Mouse (Mus musculus): Measurements from ENCODE around the gene Dohh. TPM values are rescaled to one million over a fixed set of nuclear protein-coding genes. Genes with fewer than 3 reads are reported as not detected.

The Dohh gene
- polyA plus RNA-seq, 1 experiment from 2014 or later = 61.0 TPM

GRCm38 (mm10) chr10:81395865-81396264 lies 11.6 kb downstream of the Dohh start:
- no peak for ATAC-seq (replicated peaks; ENCODE audit: low FRiP score)
- Histone ChIP-seq H3K36me3 (ENCODE audit: control insufficient read depth, insufficient read depth, low read length) (no peaks in the 10 kb centered on the region), H3K4me2 (ENCODE audit: low read depth, low read length, severe bottlenecking) (no peak overlapping the region), H3K9me3 (ENCODE audit: control insufficient read depth, low read length) (no peaks in the 10 kb centered on the region), H3K4me1 (replicated peaks; ENCODE audit: control insufficient read depth, insufficient read depth, low read length) (peaks cover 4% of the 10 kb centered on the region), H3K9ac (ENCODE audit: low read length) (no peak overlapping the region), H3K27ac (ENCODE audit: low read depth, low read length) (no peak overlapping the region), H3K4me3 (ENCODE audit: low read depth, low read length) (no peak overlapping the region), H3K27me3 (ENCODE audit: control insufficient read depth, insufficient read depth, low read length) (no peaks in the 10 kb centered on the region; the same call in 1 of the 2 replicates)
- 86% methylated on average over 4 of the region's 4 CpGs for WGBS
- DNase-seq (ENCODE audit: low spot score) = no peak

- no peaks in the 10 kb centered on the region; the same call in 1 of the 2 replicates for H3K27me3 ChIP-seq (ENCODE audit: control insufficient read depth, insufficient read depth, low read length)
- H3K4me2 ChIP-seq (ENCODE audit: low read depth, low read length, severe bottlenecking) = no peak overlapping the region
- H3K9ac ChIP-seq (ENCODE audit: low read length) = peak overlapping the region; percentile 17; the same call in 1 of the 2 replicates
- ATAC-seq (replicated peaks; ENCODE audit: low FRiP score) = no peak
- H3K4me3 ChIP-seq (ENCODE audit: low read depth, low read length) = no peak overlapping the region
- H3K27ac ChIP-seq (ENCODE audit: low read depth, low read length) = no peak overlapping the region
- no peaks in the 10 kb centered on the region for H3K36me3 ChIP-seq (ENCODE audit: control insufficient read depth, insufficient read depth, low read length)
- DNase-seq (ENCODE audit: low spot score) = no peak
- no peaks in the 10 kb centered on the region for H3K9me3 ChIP-seq (ENCODE audit: control insufficient read depth, low read length)
- H3K4me1 ChIP-seq (replicated peaks; ENCODE audit: control insufficient read depth, insufficient read depth, low read length) = peaks cover 13% of the 10 kb centered on the region
- whole genome bisulfite sequencing = 60% methylated on average over 5 of the region's 5 CpGs
Measured at GRCm38 (mm10) chr10:81396749-81397148, 12.5 kb downstream of the Dohh start.

GRCm38 (mm10) chr10:81399296-81399695 lies 15.1 kb downstream of the Dohh start:
- no peaks in the 10 kb centered on the region for H3K36me3 ChIP-seq (ENCODE audit: control insufficient read depth, insufficient read depth, low read length)
- no peak overlapping the region; the same call in 1 of the 2 replicates for H3K9ac ChIP-seq (ENCODE audit: low read length)
- DNase-seq (ENCODE audit: low spot score) (no peak), ATAC-seq (replicated peaks; ENCODE audit: low FRiP score) (no peak)
- peaks cover 27% of the 10 kb centered on the region for H3K4me1 ChIP-seq (replicated peaks; ENCODE audit: control insufficient read depth, insufficient read depth, low read length)
- H3K4me3 ChIP-seq (ENCODE audit: low read depth, low read length) = no peak overlapping the region
- H3K27ac ChIP-seq (ENCODE audit: low read depth, low read length) = no peak overlapping the region
- no peaks in the 10 kb centered on the region for H3K9me3 ChIP-seq (ENCODE audit: control insufficient read depth, low read length)
- 0 out of 2 replicates have a peak overlapping the region, but pooled peaks have one; percentile 5 for H3K4me2 ChIP-seq (ENCODE audit: low read depth, low read length, severe bottlenecking)
- peaks cover 3% of the 10 kb centered on the region for H3K27me3 ChIP-seq (ENCODE audit: control insufficient read depth, insufficient read depth, low read length)
- WGBS = 71% methylated on average over 5 of the region's 5 CpGs

GRCm38 (mm10) chr10:81399798-81400308 lies 15.6 kb downstream of the Dohh start:
- Histone ChIP-seq H3K4me2 (ENCODE audit: low read depth, low read length, severe bottlenecking) (no peak overlapping the region), H3K36me3 (ENCODE audit: control insufficient read depth, insufficient read depth, low read length) (no peaks in the 10 kb centered on the region), H3K9me3 (ENCODE audit: control insufficient read depth, low read length) (no peaks in the 10 kb centered on the region), H3K9ac (ENCODE audit: low read length) (no peak overlapping the region), H3K4me1 (replicated peaks; ENCODE audit: control insufficient read depth, insufficient read depth, low read length) (peaks cover 27% of the 10 kb centered on the region), H3K4me3 (ENCODE audit: low read depth, low read length) (no peak overlapping the region), H3K27me3 (ENCODE audit: control insufficient read depth, insufficient read depth, low read length) (peaks cover 8% of the 10 kb centered on the region), H3K27ac (ENCODE audit: low read depth, low read length) (no peak overlapping the region)
- no peak for ATAC-seq (replicated peaks; ENCODE audit: low FRiP score)
- 80% methylated on average over 18 of the region's 18 CpGs for WGBS
- DNase-seq (ENCODE audit: low spot score) = no peak

GRCm38 (mm10) chr10:81400371-81401204 lies 16.4 kb downstream of the Dohh start:
- WGBS = 48% methylated on average over 22 of the region's 22 CpGs
- no peak overlapping the region for H3K4me3 ChIP-seq (ENCODE audit: low read depth, low read length)
- 0 out of 2 replicates have a peak overlapping the region, but pooled peaks have one; percentile 16 for H3K9ac ChIP-seq (ENCODE audit: low read length)
- H3K27me3 ChIP-seq (ENCODE audit: control insufficient read depth, insufficient read depth, low read length) = peaks cover 9% of the 10 kb centered on the region
- DNase-seq (ENCODE audit: low spot score) (no peak), ATAC-seq (replicated peaks; ENCODE audit: low FRiP score) (no peak)
- H3K4me1 ChIP-seq (replicated peaks; ENCODE audit: control insufficient read depth, insufficient read depth, low read length) = peaks cover 27% of the 10 kb centered on the region
- 0 out of 2 replicates have a peak overlapping the region, but pooled peaks have one; percentile 50 for H3K27ac ChIP-seq (ENCODE audit: low read depth, low read length)
- H3K36me3 ChIP-seq (ENCODE audit: control insufficient read depth, insufficient read depth, low read length) = no peaks in the 10 kb centered on the region; the same call in 1 of the 2 replicates
- no peaks in the 10 kb centered on the region for H3K9me3 ChIP-seq (ENCODE audit: control insufficient read depth, low read length)
- no peak overlapping the region for H3K4me2 ChIP-seq (ENCODE audit: low read depth, low read length, severe bottlenecking)

GRCm38 (mm10) chr10:81401205-81401520 lies 16.9 kb downstream of the Dohh start:
- peaks cover 27% of the 10 kb centered on the region for H3K4me1 ChIP-seq (replicated peaks; ENCODE audit: control insufficient read depth, insufficient read depth, low read length)
- H3K4me2 ChIP-seq (ENCODE audit: low read depth, low read length, severe bottlenecking) = no peak overlapping the region

GRCm38 (mm10) chr10:81401521-81402226 lies 17.4 kb downstream of the Dohh start:
- ATAC-seq (replicated peaks; ENCODE audit: low FRiP score) = peak; percentile 85
- Histone ChIP-seq H3K4me2 (ENCODE audit: low read depth, low read length, severe bottlenecking) (peak overlapping the region; percentile 42), H3K9me3 (ENCODE audit: control insufficient read depth, low read length) (no peaks in the 10 kb centered on the region), H3K27ac (ENCODE audit: low read depth, low read length) (peak overlapping the region; percentile 69), H3K9ac (ENCODE audit: low read length) (peak overlapping the region; percentile 54), H3K4me3 (ENCODE audit: low read depth, low read length) (0 out of 2 replicates have a peak overlapping the region, but pooled peaks have one; percentile 9), H3K4me1 (replicated peaks; ENCODE audit: control insufficient read depth, insufficient read depth, low read length) (peaks cover 27% of the 10 kb centered on the region), H3K36me3 (ENCODE audit: control insufficient read depth, insufficient read depth, low read length) (no peaks in the 10 kb centered on the region; the same call in 1 of the 2 replicates), H3K27me3 (ENCODE audit: control insufficient read depth, insufficient read depth, low read length) (peaks cover 15% of the 10 kb centered on the region)
- peak; percentile 88 for DNase-seq (ENCODE audit: low spot score)
- WGBS = 4% methylated on average over 18 of the region's 18 CpGs

More at GRCm38 (mm10) chr10:81401205-81401520, 16.9 kb downstream of the Dohh start:
- H3K9ac ChIP-seq (ENCODE audit: low read length) = no peak overlapping the region
- H3K27ac ChIP-seq (ENCODE audit: low read depth, low read length) = peak overlapping the region; percentile 69
- H3K9me3 ChIP-seq (ENCODE audit: control insufficient read depth, low read length) = no peaks in the 10 kb centered on the region
- H3K27me3 ChIP-seq (ENCODE audit: control insufficient read depth, insufficient read depth, low read length) = peaks cover 10% of the 10 kb centered on the region
- H3K4me3 ChIP-seq (ENCODE audit: low read depth, low read length) = no peak overlapping the region
- ATAC-seq (replicated peaks; ENCODE audit: low FRiP score) (no peak), DNase-seq (ENCODE audit: low spot score) (no peak)
- no peaks in the 10 kb centered on the region; the same call in 1 of the 2 replicates for H3K36me3 ChIP-seq (ENCODE audit: control insufficient read depth, insufficient read depth, low read length)
- WGBS = 30% methylated on average over 10 of the region's 10 CpGs

- Histone ChIP-seq H3K4me3 (ENCODE audit: low read depth, low read length) (0 out of 2 replicates have a peak overlapping the region, but pooled peaks have one; percentile 9), H3K27me3 (ENCODE audit: control insufficient read depth, insufficient read depth, low read length) (peaks cover 21% of the 10 kb centered on the region), H3K9me3 (ENCODE audit: control insufficient read depth, low read length) (no peaks in the 10 kb centered on the region), H3K27ac (ENCODE audit: low read depth, low read length) (peak overlapping the region; percentile 69), H3K4me1 (replicated peaks; ENCODE audit: control insufficient read depth, insufficient read depth, low read length) (peaks cover 27% of the 10 kb centered on the region), H3K4me2 (ENCODE audit: low read depth, low read length, severe bottlenecking) (peak overlapping the region; percentile 42), H3K36me3 (ENCODE audit: control insufficient read depth, insufficient read depth, low read length) (no peaks in the 10 kb centered on the region; the same call in 1 of the 2 replicates), H3K9ac (ENCODE audit: low read length) (peak overlapping the region; percentile 54)
- no peak for ATAC-seq (replicated peaks; ENCODE audit: low FRiP score)
- no peak for DNase-seq (ENCODE audit: low spot score)
- WGBS = 14% methylated on average over 7 of the region's 7 CpGs
Measured at GRCm38 (mm10) chr10:81402227-81402765, 18.1 kb downstream of the Dohh start.
